Mouse (Mus musculus): ENCODE results near the gene Usp36.
"Not testable (repeated sequence)": the region's sequence is repeated elsewhere in the genome, so short reads cannot be mapped to it uniquely, and the experiment has no call there.

Usp36 gene

DNA sequence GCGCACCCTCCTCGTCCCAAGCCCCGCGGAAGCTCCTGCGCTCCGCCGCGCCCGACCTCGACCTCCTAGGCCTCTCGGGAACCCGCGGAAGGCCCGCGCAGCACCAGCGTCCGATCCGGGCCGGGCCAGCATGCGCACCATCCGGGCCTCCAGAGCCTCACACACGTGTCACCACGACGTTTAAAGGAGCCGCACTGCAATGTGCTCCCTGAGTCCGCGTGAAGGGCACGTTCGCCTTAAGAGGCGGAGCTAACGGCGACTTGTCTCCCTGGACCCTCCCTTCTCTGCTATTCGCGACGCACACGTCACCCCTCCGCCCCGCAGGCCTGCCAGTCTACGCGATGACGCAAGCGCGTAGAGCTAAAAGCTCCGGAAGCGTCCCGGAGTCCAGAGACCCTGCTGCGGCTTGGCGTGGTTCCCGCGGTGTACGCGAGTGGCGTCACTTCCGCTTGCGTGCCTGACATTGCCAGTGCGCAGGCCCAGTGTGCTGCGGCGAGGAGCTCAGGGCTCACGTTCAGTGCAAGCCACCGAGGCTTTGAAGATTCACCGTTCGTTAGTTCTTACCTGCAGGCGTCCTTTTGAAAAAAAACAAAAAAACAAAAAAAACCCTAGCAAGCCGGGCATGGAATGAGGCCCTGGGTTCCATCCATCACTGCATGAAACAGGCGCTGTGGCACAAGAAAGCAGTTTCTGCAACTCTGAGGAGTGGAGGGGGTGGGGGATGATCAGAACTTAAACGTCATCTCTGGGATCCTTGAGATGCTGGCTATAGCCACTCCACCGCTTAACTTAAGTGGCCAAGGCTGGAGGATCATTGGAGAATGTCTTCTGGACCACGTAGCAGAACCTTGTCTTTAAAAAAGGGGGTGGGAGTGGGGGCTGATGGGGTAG is at the start of gene Usp36:
Gene Usp36, minus strand, starts transcription at position 246 of the 891 bp plus-strand sequence.
- DNase-seq (ENCODE audit: low read depth): peak; percentile 99

DNA sequence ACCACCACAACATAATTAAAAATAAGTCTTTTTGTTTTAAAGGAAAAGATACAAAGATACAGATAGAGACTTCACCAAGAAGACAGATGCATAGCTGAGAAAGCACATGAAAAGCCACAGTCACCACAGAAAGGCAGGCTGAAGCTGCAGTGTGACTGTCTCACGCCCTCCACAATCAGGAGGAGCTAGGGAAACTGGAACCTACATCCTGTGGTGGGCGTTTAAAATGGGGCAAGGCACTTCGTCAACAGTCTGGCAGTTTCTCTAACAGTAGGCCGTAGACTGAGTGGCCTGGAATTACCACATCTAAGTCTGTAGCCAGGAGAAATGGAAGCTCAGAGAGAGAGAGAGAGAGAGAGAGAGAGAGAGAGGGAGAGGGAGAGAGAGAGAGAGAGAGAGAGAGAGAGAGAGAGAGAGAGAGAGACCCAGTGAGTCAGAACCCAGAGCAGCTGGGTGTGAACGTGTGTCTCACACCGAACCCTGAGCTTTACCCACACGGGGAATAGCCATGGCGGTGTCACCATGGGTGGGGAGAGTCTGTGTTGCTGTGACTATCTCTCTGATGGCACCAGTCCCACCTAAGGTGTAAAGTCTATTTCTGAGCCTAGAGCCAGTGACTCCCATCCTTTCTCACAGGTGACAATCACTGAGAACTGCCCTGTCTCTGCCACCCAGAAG is 47.6 kb upstream of the Usp36 start:
- no peak for DNase-seq (ENCODE audit: low read depth)

DNA sequence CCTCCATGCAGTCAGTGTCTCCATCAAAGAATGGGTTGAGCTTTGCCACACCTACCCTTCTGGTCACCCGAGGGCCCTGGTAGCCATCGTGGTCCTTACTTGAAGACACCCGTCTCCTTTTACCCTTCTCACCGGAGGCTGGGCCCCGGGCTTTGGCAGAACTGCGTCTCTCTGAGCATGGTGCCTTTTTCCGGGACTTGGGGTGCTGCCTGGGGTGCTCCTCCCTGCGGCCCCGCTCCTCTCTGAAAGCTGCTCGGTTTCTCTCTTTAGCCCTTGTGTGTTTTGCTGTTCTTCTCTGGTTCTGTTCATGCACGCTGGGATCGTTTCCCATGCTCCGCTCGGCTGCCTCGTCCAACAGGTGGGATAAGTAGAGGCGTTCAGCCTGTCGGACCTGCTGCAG is 43.4 kb upstream of the Usp36 start:
- no peak for DNase-seq (ENCODE audit: low read depth)

DNA sequence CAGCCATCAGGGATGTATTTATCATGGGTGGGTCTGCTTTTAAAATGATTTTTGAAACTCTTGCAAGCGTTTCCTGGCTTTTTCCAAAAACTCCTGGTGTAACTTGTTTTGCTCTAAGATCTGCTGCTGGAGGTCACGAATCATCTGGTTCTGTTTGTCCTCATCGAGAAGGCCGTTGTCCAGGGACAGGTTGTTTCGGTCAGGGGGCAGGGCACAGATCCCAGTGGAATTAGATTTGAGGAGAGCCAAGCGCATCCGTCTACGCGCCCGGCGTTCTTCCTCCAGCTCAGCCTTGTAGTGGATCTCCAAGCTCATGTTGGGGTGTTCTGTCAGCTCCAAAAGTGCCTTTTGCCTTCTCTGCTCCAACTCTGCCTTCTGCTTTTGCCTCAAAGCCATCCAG is 42.3 kb upstream of the Usp36 start:
- DNase-seq (ENCODE audit: low read depth): no peak

DNA sequence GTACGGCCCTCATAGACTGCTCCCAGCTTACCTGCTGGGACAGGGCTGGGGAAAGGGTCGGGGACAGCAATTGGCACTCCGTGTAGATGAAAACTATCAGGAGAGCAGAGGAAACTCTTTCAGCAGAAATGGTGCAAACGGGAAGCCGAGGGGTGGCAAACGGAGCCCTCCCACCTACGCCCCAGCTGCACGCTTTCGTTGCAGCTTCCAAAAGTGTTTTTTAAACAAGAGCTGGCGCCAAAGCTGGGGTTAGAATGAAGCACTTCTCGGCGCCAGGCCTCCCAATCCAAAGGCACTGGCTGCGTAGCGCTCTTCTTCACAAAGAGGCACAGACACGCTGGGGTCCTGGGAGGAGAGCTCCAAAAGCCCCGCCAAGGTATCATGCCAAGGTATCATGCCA is 40.7 kb upstream of the Usp36 start:
- no peak for DNase-seq (ENCODE audit: low read depth)

DNA sequence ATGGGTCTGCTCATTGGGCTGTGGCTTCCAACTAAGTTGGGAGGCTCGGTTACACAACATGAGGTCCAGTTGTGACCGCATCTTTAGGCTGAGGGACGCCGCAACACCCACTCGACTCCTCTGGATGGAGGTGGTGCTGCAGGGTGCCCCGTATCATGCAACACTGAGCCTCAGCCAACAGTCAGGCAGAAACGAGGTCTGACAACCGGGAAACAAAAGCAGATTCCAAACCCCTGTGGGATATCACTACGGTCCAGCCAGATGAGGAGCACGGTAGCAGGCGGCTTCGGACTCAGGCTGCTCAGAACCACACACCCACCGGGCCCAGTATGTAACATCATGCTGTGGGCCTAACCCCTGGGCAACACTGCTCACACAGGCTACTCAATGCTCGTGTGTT is 40.3 kb upstream of the Usp36 start:
- DNase-seq (ENCODE audit: low read depth): no peak

DNA sequence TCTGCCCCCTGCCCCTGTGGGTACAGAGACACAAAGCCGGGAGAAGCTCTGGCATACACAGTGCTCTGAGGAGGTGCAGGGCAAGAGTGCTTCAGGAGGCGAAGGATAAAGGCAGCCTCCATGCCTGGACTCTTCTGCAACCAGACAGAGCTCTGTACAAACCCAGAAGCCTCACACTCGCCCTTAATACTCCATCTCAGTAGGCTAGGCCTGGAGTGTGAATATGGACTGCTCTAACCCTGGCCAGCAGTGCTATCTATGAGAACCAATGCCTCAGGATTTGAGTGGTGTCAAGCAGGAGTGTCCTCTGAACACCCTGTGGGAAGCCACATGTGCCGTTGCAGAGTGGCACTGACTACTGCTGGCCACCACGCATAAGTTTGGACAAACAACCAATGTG is 38.9 kb upstream of the Usp36 start:
- DNase-seq (ENCODE audit: low read depth): no peak

DNA sequence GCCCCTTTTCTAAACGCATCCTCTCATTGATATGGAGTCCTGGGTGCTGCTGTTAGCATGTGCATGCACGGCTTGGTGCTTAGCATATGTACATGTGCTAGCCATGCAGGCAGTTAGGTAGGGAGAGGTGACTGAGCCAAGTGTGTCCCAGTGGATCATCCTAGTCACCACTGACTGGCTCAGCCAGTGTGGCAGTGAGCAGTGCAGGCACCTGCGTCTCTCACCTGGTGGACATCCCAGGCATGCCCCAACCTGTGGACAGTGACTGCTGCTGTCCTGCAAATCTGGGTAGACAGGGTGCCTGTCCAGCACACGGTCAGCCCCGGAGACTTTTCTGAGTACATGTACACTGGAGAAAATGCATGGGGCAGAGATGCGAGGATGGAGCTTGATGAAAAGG is 38.5 kb upstream of the Usp36 start:
- DNase-seq (ENCODE audit: low read depth): no peak

DNA sequence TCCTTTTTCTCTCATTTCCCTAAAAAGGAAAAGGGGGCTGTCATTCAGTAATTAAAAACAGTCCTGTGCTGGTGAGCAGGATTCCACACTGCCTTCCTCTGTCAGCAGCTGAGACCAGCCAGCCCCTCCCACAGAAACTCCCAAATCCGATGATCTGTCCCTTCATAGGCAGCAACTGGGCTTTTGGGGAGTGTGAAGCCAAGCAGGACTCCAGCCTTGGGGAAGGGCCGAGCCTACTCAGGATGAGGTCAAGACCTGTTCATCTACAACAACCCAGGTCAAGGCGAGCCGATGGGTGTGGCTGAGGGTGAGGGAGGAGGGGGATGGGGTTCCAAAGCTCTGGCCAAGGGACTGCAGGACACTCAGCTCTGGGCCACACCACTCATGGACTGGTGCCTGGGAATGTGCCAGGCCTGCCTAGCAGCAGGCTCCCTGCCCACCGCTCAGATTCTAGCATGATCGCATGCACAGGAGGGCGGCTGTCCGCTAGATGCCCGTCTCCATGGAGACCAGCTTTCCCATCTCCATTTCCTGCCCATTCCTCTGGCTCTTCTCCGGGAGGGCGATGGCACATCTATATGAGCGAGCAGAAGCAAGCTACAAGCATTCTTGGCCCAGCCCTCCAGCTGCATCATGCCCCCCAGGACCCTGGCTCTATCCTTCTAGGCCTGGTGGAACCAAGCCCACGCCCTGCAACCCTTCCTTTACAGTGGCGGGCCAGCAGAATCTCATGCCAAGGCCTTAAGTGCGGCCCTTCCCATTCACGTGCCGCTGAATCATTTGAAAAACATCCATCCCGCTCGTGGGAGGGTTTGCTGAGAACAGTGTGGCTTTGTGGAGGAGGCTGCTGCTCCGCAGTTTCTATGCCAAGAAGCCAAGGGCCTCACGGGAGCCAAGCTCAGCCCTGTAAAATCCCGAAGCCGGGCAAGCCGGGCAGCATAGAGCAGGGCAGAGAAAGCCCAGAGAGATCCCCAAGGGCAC is 37.2 kb upstream of the Usp36 start:
- no peak for DNase-seq (ENCODE audit: low read depth)

DNA sequence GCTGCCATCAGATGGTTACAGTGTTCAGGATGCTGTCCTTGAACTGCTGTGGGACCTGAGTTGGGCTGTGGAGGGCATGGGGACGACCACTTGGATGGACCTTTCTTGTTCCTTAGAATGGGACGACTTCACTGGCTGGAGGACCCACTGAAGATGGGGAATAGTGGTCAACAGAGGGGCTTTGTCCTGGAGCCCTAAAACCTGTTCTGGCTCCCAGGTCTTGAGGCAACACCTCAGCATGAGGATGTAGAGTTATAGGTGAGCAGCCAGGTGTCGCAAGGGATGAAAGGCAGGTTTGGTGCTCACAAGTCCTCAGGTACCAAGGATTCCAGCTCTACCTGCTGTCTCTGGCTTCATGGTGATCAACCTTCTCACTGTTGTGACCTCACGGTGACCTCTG is 36.4 kb upstream of the Usp36 start:
- no peak for DNase-seq (ENCODE audit: low read depth)

DNA sequence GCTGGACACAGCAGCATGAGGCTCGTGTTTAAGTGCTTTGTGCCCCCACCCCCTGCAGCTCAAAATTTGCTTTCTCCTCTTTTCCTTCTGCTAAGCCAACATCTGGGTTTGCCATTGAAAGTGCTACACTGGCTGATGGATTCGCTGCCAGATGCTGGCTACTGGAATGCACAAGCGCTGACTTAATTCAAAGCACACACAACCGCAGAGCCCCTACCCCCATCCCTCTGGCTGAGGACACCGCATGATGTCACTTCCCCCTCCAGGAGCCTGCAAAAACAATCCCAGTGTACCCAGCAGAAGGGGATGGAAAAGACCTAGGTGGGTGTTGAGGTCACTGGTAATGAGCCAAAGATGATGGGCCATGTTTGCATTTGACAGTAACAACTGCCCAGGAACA is 34.5 kb upstream of the Usp36 start:
- DNase-seq (ENCODE audit: low read depth): no peak

DNA sequence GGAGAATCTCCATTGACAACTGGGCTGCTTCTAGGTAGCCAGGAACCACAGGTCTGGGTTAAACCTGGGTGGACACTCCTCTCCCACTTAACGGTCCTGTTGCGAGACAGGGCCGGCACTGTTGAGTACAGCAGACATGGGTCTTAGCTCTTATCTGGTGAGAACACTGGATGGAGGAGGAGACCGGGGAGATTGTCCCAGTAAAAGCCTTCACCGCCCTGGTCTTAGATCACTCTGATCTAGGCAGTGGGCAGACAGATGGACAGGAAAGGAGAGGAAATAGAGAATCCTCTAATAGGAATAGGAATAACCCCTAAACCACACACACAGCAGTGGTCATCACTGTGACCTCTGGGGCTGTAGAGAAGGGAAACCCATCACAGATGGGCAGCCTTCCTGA is 33.9 kb upstream of the Usp36 start:
- no peak for DNase-seq (ENCODE audit: low read depth)

DNA sequence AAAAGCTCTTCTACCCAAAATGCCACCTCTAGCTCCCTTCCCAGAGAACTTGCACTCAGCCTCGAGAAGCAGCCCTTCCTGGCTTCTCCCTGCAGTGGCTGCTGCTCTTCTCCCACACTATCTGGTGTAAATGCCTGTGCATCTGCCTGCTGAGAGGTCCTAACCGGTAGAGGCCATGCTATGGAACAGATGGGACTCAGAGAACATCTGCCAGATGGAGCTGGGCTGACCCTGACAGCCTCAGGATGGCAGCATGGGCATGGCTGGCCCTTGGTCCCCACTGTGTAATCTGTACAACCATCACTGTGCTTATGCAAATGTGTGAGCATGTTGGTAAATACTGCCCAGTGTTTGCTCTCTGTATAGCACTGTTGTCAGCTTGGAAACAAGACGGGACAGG is 32.6 kb upstream of the Usp36 start:
- DNase-seq (ENCODE audit: low read depth): no peak

DNA sequence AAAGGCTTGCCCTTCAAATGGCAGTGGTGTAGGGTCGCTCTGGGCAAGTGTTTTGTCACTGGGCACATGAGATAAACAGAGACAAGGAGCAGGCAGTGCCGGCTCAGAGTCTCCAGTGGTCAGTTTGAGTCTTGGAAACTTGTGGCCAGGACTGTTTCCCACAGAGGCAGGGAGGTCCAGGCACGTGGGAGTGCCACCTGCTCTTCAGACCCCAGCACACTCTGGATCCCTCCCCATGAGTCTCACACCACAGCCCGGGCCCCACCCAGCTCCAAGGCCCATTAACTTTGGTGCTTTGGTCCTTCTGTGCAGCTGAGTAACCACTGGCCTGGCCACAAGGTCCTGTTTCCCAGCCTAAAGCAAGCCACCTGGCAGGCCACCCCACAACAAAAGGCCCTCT is 31.9 kb upstream of the Usp36 start:
- no peak for DNase-seq (ENCODE audit: low read depth)

DNA sequence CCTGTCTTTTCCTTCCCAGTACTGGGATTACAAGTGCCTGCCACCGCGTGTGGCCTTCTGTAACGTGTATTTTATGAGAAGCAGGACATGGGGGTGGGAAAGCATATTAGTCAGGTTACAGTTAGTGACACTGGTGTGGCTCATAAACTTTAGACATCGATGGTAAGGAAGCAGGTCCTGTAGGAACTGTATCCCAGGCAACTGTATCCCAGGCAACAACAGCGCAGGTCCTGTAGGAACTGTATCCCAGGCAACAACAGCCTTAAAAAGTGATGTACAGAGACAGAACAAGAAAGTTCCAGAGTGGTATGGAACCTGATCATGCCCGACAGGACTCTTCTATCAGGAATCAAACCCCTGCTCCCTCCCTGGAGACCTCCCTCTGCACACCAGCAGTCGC is 31.5 kb upstream of the Usp36 start:
- DNase-seq (ENCODE audit: low read depth): no peak

DNA sequence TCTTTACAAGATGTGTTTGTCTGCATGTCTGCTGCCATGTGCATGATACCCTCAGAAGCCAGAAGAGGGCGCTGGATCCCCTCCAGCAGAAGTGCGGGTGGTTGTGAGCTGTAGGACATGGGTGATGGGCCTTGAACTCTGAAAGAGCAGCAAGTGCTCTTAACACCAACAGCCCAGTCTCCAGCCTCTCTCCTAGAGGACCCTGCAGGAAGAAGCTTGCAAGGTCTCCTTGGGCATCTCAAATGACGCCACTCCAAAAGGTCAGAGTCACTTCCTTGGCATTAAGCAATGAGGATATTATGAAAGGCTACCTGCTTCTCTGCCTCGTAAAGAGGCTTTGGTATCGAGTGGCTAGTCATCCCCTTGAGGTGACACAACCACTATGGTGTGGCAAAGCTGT is 28.6 kb upstream of the Usp36 start:
- DNase-seq (ENCODE audit: low read depth): no peak

DNA sequence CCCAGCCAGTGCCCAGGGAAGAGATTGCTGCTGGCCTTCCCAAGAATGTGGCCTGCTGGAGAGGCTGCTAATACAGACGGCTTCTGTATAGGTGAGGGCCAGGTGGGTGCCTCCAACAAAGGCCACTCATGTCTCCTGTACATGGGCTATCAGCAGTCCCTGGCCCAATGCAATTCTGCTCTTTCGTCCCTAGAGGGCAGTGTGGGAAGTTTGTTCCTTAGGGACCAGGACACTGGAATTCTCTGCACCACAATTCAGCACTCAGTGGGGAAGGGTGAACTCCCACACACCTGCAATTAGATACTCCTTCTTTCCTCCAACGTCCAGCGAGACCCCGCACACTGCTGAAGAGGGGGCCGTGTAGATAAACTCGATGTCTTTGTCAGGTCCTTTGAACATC is 27.1 kb upstream of the Usp36 start:
- peak; percentile 39 for DNase-seq (ENCODE audit: low read depth)

DNA sequence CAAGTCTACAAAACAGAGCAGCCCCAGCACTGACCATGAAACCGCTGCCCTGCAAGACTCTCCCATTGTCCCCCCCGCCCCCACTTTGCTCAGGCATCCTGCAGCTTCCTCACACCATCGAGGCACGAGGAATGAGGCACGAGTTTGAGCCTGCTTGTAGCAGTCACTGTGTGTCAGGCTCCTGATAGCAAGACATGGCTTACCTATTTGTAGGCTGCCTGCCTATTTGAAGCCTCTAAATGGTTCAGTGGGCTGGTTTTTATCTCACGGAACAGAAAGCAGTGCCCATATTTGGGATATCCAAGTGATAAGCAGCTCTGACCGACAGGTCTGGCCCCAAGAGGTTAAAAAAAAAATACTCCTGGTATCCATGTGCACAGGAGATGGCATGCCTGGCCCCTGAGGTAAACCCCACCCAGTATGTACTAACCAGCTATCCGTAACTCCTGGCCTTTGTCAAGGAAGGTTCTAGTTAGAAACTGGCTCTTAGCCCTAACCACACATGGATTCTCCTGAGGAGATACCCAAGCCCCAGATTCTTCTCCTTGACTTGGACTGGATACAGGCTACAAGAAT is 26.3 kb upstream of the Usp36 start:
- DNase-seq (ENCODE audit: low read depth): no peak

DNA sequence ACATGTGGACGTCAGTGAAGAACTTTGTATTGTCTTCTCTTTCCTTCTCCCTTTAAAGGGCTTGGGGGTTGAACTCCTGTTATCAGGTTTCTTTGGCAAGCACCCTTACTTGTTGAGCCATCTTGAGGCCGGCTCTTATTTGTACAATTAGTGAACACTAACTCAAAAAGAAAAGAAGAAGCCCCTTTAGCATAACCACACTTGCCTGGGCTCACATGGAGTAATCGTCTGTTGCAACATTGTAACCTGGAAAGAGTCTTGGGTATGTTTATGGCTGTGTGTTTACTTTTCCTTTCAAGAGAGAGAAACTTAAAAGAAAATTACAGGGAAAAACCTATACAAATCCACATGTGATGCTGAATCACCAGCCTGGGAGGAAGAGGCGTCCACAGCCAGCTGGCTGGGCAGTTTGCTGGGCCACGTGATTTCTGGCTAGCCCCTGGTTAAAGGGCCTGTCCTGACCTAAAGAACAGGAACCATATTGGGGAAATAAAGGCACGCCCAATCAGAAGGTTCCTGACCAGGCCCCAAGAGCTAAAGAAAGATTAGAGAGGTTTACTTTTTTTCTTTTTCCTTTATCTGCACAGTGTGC is 22.2 kb upstream of the Usp36 start:
- no peak for DNase-seq (ENCODE audit: low read depth)

DNA sequence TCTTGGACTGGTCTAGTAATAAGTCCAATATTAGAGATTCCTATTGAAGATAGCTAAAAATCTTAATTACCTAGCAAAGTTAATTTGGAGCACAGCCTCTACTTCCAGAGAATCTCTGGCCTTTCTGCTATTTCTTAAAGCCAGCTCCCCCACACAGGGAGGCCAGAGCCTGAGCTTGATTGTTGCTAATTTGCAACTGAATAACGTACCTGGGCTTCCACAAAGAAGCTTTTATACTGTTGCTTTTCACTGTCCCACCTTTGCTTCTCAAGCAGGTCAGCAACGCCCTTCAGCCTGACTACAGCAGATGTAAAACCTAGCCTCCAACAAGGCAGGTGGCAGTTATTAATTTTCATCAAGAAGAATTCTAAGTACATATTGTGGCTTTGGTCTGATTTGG is 17.9 kb upstream of the Usp36 start:
- not testable (repeated sequence) for DNase-seq (ENCODE audit: low read depth)

DNA sequence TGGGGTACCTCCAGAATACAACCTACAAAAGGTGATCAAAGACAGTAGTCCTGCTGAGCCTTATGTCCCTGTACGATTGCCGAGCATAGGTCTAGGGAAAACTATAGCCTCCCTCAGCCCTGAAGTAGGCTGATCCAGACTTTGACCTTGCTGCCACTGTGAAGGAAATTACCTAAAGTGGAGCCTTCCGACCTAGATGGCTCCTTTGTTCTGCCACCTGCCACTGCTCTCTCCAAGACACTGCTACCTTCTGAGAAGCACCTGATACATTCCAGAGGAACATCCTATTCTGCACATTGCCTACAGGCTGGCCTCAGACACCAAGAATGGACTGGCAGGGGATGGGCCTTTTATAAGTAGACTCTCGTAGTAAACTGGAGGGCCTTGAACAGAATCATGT is 13.9 kb upstream of the Usp36 start:
- not testable (repeated sequence) for DNase-seq (ENCODE audit: low read depth)

DNA sequence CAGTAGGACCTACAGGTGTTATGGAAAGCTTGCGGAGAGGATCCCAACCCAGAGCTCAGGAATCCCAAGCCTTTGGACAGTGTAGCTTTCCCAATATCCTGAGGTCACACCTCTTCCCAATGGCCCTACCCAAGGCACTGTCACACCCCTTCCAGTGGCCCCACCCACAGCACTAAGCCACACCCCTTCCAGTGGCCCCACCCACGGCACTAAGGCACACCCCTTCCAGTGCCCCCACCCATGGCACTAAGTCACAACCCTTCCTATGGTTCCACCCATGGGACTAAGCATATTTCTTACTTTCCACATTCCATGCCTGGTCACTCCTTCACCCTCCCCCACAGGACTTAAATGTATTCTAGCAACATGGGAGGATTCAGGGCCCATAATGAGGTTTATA is 8.8 kb upstream of the Usp36 start:
- no peak for DNase-seq (ENCODE audit: low read depth)
